Mouse (Mus musculus): ENCODE results near the gene Mcm6. TPM values are rescaled to one million over a fixed set of nuclear protein-coding genes. Genes with fewer than 3 reads are reported as not detected.

The Mcm6 gene
- polyA plus RNA-seq, 1 experiment = 27.0 TPM

DNA sequence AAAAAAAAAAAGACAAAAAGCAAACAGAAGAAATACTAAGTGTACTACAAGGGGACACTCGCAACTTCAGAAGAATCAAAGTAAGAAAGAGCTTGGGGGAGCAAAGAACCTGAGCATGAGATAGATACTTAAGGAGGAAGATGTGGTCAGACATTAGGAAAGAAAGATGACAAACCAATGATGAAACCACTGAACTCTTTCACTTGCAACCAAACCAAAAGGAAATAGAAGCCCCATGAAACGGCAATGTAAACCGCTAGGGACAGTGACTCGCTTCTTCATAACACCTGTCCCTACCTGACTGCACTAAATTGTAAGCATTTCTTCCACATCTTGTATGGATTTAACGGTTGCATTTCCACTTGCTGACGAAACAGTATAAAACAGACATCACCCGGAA lies 27.0 kb upstream of the Mcm6 start:
- H3K36me3 ChIP-seq (ENCODE audit: control insufficient read depth, insufficient read depth) = peaks cover 72% of the 10 kb centered on the region

DNA sequence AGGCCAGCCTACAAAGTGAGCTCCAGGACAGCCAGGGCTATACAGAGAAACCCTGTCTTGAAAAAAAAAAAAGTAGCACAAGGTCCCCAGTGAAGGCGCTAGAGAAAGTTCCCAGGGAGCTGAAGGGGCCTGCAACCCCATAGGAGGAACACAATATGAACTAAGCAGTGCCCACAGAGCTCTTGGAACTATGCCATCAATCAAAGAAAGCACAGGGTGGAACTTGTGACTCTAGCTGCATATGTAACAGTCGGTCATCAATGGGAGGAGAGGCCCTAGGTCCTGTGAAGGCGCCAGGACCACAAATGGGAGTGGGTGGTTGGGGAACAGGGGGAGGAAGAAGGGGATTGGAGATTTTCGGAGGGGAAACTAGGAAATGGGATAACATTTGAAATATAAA lies 17.4 kb upstream of the Mcm6 start:
- Histone ChIP-seq H3K79me2 (ENCODE audit: control insufficient read depth, insufficient read depth) (peaks cover 6% of the 10 kb centered on the region), H3K27me3 (ENCODE audit: control insufficient read depth, insufficient read depth, insufficient read length) (no peaks in the 10 kb centered on the region), H3K4me3 (no peak overlapping the region), H3K36me3 (ENCODE audit: control insufficient read depth, insufficient read depth) (peaks cover 43% of the 10 kb centered on the region), H3ac (ENCODE audit: control insufficient read depth, insufficient read length) (no peak overlapping the region), H3K4me2 (ENCODE audit: low read depth) (no peak overlapping the region)
- no peak for TF ChIP-seq TCF3 (IDR thresholded peaks at IDR 0.05; ENCODE audit: insufficient read length, low read depth)
- no peak for TF ChIP-seq CEBPB (IDR thresholded peaks at IDR 0.05; ENCODE audit: insufficient read depth, poor library complexity, severe bottlenecking)
- TF ChIP-seq TCF12 (IDR thresholded peaks at IDR 0.05; ENCODE audit: insufficient read depth, poor library complexity, severe bottlenecking) = no peak
- TF ChIP-seq E2F4 (IDR thresholded peaks at IDR 0.05; ENCODE audit: insufficient read depth) = no peak
- no peak for TF ChIP-seq REST (IDR thresholded peaks at IDR 0.05; ENCODE audit: insufficient read depth, insufficient read length)
- TF ChIP-seq USF1 (IDR thresholded peaks at IDR 0.05; ENCODE audit: low read depth) = no peak

More for the DNA sequence above, 27.0 kb upstream of the Mcm6 start:
- H3K27me3 ChIP-seq (ENCODE audit: control insufficient read depth, insufficient read depth, insufficient read length) = no peaks in the 10 kb centered on the region
- TF ChIP-seq POLR2A (IDR thresholded peaks at IDR 0.05; ENCODE audit: insufficient read length, low read depth) (no peak), POLR2AphosphoS2 (IDR thresholded peaks at IDR 0.05; ENCODE audit: insufficient read length, low read depth) (no peak), USF1 (IDR thresholded peaks at IDR 0.05; ENCODE audit: low read depth) (no peak), MYOG (IDR thresholded peaks at IDR 0.05; ENCODE audit: control insufficient read depth in 1 of 3, insufficient read depth in 1 of 3, insufficient read length in 2 of 3, low read depth in 2 of 3) (no peak), MYOD1 (IDR thresholded peaks at IDR 0.05; ENCODE audit: control insufficient read depth in 1 of 3, insufficient read length in 2 of 3, low read depth in 2 of 3) (no peak), CEBPB (IDR thresholded peaks at IDR 0.05; ENCODE audit: insufficient read depth, poor library complexity, severe bottlenecking) (no peak), TCF12 (IDR thresholded peaks at IDR 0.05; ENCODE audit: insufficient read depth, poor library complexity, severe bottlenecking) (no peak), TCF3 (IDR thresholded peaks at IDR 0.05; ENCODE audit: insufficient read length, low read depth) (no peak), REST (IDR thresholded peaks at IDR 0.05; ENCODE audit: insufficient read depth, insufficient read length) (no peak), SRF (IDR thresholded peaks at IDR 0.05; ENCODE audit: control insufficient read depth, insufficient read length, low read depth) (no peak)
- H3K4me2 ChIP-seq (ENCODE audit: low read depth) = no peak overlapping the region
- no peak overlapping the region for H3K4me3 ChIP-seq
- H3ac ChIP-seq (ENCODE audit: control insufficient read depth, insufficient read length) = no peak overlapping the region
- H3K79me2 ChIP-seq (ENCODE audit: control insufficient read depth, insufficient read depth) = no peaks in the 10 kb centered on the region

DNA sequence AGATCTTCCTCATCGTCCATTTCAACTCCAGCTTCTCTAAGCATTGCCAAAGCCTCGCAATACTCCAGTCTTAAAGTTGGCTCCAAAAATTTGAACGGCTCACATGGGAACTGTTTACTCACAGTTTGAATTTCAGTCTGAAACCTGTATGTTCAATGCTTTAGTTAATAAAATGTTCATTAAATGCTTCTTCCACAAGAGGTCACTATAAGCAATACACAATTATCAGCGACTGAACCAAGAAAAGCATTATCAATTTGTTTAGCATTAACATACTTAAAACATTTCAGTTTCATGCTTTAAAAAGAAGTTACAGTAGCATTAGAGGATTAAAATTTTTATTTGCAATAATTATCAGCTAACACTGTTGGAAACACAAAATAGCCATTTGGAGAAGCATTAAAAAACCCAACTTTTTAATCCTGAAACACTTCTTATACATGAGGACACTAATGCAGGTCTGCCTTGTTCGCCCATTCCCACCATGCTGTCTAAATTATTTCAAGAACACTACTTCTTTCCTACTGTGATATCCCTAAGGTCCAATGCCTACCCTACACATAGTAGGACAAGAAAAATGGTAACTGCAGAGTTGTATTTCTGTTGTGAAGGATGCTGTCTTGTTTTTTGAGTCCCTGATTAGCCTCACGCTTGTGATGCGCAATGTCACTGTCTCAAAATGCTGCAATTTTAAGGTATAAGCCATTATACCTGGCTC lies 12.8 kb upstream of the Mcm6 start:
- no peaks in the 10 kb centered on the region for H3K27me3 ChIP-seq (ENCODE audit: control insufficient read depth, insufficient read depth, insufficient read length)
- H3K4me3 ChIP-seq = no peak overlapping the region
- no peak overlapping the region for H3K4me2 ChIP-seq (ENCODE audit: low read depth)
- H3K79me2 ChIP-seq (ENCODE audit: control insufficient read depth, insufficient read depth) = no peaks in the 10 kb centered on the region
- TF ChIP-seq TCF3 (IDR thresholded peaks at IDR 0.05; ENCODE audit: insufficient read length, low read depth) (no peak), MAX (IDR thresholded peaks at IDR 0.05; ENCODE audit: low read depth) (no peak), REST (IDR thresholded peaks at IDR 0.05; ENCODE audit: insufficient read depth, insufficient read length) (no peak), CEBPB (IDR thresholded peaks at IDR 0.05; ENCODE audit: insufficient read depth, poor library complexity, severe bottlenecking) (no peak), TCF12 (IDR thresholded peaks at IDR 0.05; ENCODE audit: insufficient read depth, poor library complexity, severe bottlenecking) (no peak), E2F4 (IDR thresholded peaks at IDR 0.05; ENCODE audit: insufficient read depth) (no peak), POLR2A (IDR thresholded peaks at IDR 0.05; ENCODE audit: insufficient read length, low read depth) (no peak), MYOD1 (IDR thresholded peaks at IDR 0.05; ENCODE audit: control insufficient read depth in 1 of 3, insufficient read length in 2 of 3, low read depth in 2 of 3) (no peak), USF1 (IDR thresholded peaks at IDR 0.05; ENCODE audit: low read depth) (no peak), POLR2AphosphoS2 (IDR thresholded peaks at IDR 0.05; ENCODE audit: insufficient read length, low read depth) (no peak), MYOG (IDR thresholded peaks at IDR 0.05; ENCODE audit: control insufficient read depth in 1 of 3, insufficient read depth in 1 of 3, insufficient read length in 2 of 3, low read depth in 2 of 3) (no peak), SRF (IDR thresholded peaks at IDR 0.05; ENCODE audit: control insufficient read depth, insufficient read length, low read depth) (no peak)
- H3K36me3 ChIP-seq (ENCODE audit: control insufficient read depth, insufficient read depth) = peaks cover 35% of the 10 kb centered on the region
- no peak overlapping the region for H3ac ChIP-seq (ENCODE audit: control insufficient read depth, insufficient read length)

DNA sequence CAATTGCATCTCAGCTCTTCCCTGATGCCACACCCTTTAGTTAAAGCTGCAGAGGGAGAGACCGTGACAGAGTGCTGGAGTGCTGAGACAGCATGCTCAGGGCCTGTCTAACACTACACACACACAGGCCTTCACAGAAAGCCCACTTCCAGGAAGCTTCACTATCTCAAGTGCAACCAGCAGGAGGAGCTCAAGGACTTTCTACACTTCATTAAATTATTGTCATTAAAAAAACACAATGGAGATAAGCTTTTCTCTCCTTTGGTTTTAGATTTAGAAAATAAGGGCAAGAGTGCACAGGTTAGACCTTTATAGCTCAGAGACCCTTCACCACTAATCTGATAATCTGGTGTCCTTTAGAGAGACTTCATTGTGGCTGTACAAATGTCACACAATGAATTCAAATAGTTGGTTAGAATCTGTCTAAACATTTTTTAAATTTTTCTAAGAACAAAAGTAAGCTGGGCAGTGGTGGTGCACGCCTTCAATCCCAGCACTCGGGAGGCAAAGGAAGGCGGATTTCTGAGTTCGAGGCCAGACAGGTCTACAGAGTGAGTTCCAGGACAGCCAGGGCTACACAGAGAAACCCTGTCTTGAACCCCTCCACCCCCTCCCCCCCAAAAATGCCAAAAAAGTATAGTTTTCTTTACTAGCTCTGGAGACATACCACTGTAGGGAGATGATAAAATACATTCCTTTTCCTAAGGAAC lies 9.4 kb upstream of the Mcm6 start:
- Histone ChIP-seq H3K36me3 (ENCODE audit: control insufficient read depth, insufficient read depth) (peaks cover 30% of the 10 kb centered on the region), H3K4me3 (no peak overlapping the region), H3K4me2 (ENCODE audit: low read depth) (no peak overlapping the region), H3ac (ENCODE audit: control insufficient read depth, insufficient read length) (no peak overlapping the region), H3K79me2 (ENCODE audit: control insufficient read depth, insufficient read depth) (no peaks in the 10 kb centered on the region), H3K27me3 (ENCODE audit: control insufficient read depth, insufficient read depth, insufficient read length) (no peaks in the 10 kb centered on the region)
- TF ChIP-seq E2F4 (IDR thresholded peaks at IDR 0.05; ENCODE audit: insufficient read depth) = no peak
- no peak for TF ChIP-seq MYOD1 (IDR thresholded peaks at IDR 0.05; ENCODE audit: control insufficient read depth in 1 of 3, insufficient read length in 2 of 3, low read depth in 2 of 3)
- TF ChIP-seq TCF3 (IDR thresholded peaks at IDR 0.05; ENCODE audit: insufficient read length, low read depth) = no peak
- no peak for TF ChIP-seq REST (IDR thresholded peaks at IDR 0.05; ENCODE audit: insufficient read depth, insufficient read length)
- TF ChIP-seq SRF (IDR thresholded peaks at IDR 0.05; ENCODE audit: control insufficient read depth, insufficient read length, low read depth) = no peak
- TF ChIP-seq POLR2A (IDR thresholded peaks at IDR 0.05; ENCODE audit: insufficient read length, low read depth) = no peak
- TF ChIP-seq MYOG (IDR thresholded peaks at IDR 0.05; ENCODE audit: control insufficient read depth in 1 of 3, insufficient read depth in 1 of 3, insufficient read length in 2 of 3, low read depth in 2 of 3) = no peak
- TF ChIP-seq USF1 (IDR thresholded peaks at IDR 0.05; ENCODE audit: low read depth) = no peak
- TF ChIP-seq TCF12 (IDR thresholded peaks at IDR 0.05; ENCODE audit: insufficient read depth, poor library complexity, severe bottlenecking) = no peak
- no peak for TF ChIP-seq MAX (IDR thresholded peaks at IDR 0.05; ENCODE audit: low read depth)
- TF ChIP-seq POLR2AphosphoS2 (IDR thresholded peaks at IDR 0.05; ENCODE audit: insufficient read length, low read depth) = no peak
- no peak for TF ChIP-seq CEBPB (IDR thresholded peaks at IDR 0.05; ENCODE audit: insufficient read depth, poor library complexity, severe bottlenecking)

All from myocyte (in vitro differentiated cells).